Mouse (Mus musculus): ENCODE results near the gene Myh10. TPM values are rescaled to one million over a fixed set of nuclear protein-coding genes. Genes with fewer than 3 reads are reported as not detected.

Myh10 gene
- polyA plus RNA-seq, 1 experiment from 2014 or later: 114 TPM

DNA sequence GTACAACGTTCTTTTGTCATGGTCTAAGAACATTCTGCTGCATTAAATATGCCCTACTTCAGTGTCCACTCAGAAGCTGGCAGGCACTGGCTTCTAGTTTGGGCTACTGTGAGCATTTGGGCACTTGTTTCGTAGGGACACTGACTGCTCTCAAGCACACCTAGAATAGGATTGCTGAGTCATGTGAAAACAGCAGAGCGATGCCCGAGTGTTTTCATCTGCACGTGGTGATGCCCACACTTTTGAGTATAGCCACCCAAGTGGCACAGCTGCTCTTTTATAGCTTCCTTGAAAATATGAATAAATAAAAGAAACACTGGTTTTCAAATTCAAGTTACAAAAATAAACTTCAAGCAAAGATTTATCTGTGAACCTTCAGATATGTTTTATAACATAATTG, 56.8 kb downstream of the Myh10 start:
- Histone ChIP-seq H3K4me1 (ENCODE audit: control insufficient read depth, insufficient read depth, low read length) (no peaks in the 10 kb centered on the region), H3K4me3 (ENCODE audit: low read depth, low read length) (no peak overlapping the region), H3K27ac (ENCODE audit: low read length) (no peak overlapping the region), H3K4me2 (replicated peaks; ENCODE audit: low read depth, low read length) (no peak overlapping the region), H3K9me3 (ENCODE audit: control insufficient read depth, low read depth, low read length) (no peaks in the 10 kb centered on the region), H3K27me3 (ENCODE audit: control insufficient read depth, insufficient read depth, low read length) (no peaks in the 10 kb centered on the region), H3K36me3 (ENCODE audit: control insufficient read depth, insufficient read depth, low read length) (peaks cover 17% of the 10 kb centered on the region), H3K9ac (replicated peaks; ENCODE audit: low read depth, low read length) (no peak overlapping the region)
- WGBS: 82% methylated on average over 5 of the region's 5 CpGs
- no peak for ATAC-seq (ENCODE audit: insufficient number of reproducible peaks, insufficient read depth, low FRiP score, low read depth)

GRCm38 (mm10) chr11:68750206-68750605, 58.8 kb downstream of the Myh10 start:
- Histone ChIP-seq H3K4me2 (replicated peaks; ENCODE audit: low read depth, low read length) (no peak overlapping the region), H3K9me3 (ENCODE audit: control insufficient read depth, low read depth, low read length) (no peaks in the 10 kb centered on the region), H3K27ac (ENCODE audit: low read length) (no peak overlapping the region), H3K27me3 (ENCODE audit: control insufficient read depth, insufficient read depth, low read length) (no peaks in the 10 kb centered on the region), H3K4me1 (ENCODE audit: control insufficient read depth, insufficient read depth, low read length) (no peaks in the 10 kb centered on the region), H3K9ac (replicated peaks; ENCODE audit: low read depth, low read length) (no peak overlapping the region), H3K4me3 (ENCODE audit: low read depth, low read length) (no peak overlapping the region), H3K36me3 (ENCODE audit: control insufficient read depth, insufficient read depth, low read length) (peaks cover 21% of the 10 kb centered on the region)
- no peak for ATAC-seq (ENCODE audit: insufficient number of reproducible peaks, insufficient read depth, low FRiP score, low read depth)
- 89% methylated on average over 2 of the region's 2 CpGs for WGBS

GRCm38 (mm10) chr11:68750938-68751337, 59.6 kb downstream of the Myh10 start:
- peaks cover 19% of the 10 kb centered on the region for H3K36me3 ChIP-seq (ENCODE audit: control insufficient read depth, insufficient read depth, low read length)
- H3K27ac ChIP-seq (ENCODE audit: low read length): no peak overlapping the region
- no peak overlapping the region for H3K9ac ChIP-seq (replicated peaks; ENCODE audit: low read depth, low read length)
- WGBS: 84% methylated on average over 8 of the region's 8 CpGs
- no peaks in the 10 kb centered on the region for H3K4me1 ChIP-seq (ENCODE audit: control insufficient read depth, insufficient read depth, low read length)
- H3K27me3 ChIP-seq (ENCODE audit: control insufficient read depth, insufficient read depth, low read length): no peaks in the 10 kb centered on the region
- H3K4me3 ChIP-seq (ENCODE audit: low read depth, low read length): no peak overlapping the region
- H3K4me2 ChIP-seq (replicated peaks; ENCODE audit: low read depth, low read length): no peak overlapping the region
- H3K9me3 ChIP-seq (ENCODE audit: control insufficient read depth, low read depth, low read length): no peaks in the 10 kb centered on the region
- no peak for ATAC-seq (ENCODE audit: insufficient number of reproducible peaks, insufficient read depth, low FRiP score, low read depth)

- H3K9me3 ChIP-seq (ENCODE audit: control insufficient read depth, low read depth, low read length): no peaks in the 10 kb centered on the region
- no peak overlapping the region for H3K4me3 ChIP-seq (ENCODE audit: low read depth, low read length)
- no peak for ATAC-seq (ENCODE audit: insufficient number of reproducible peaks, insufficient read depth, low FRiP score, low read depth)
- no peaks in the 10 kb centered on the region for H3K27me3 ChIP-seq (ENCODE audit: control insufficient read depth, insufficient read depth, low read length)
- H3K4me1 ChIP-seq (ENCODE audit: control insufficient read depth, insufficient read depth, low read length): no peaks in the 10 kb centered on the region
- no peak overlapping the region for H3K9ac ChIP-seq (replicated peaks; ENCODE audit: low read depth, low read length)
- H3K27ac ChIP-seq (ENCODE audit: low read length): no peak overlapping the region
- 61% methylated on average over 7 of the region's 7 CpGs for WGBS
- H3K4me2 ChIP-seq (replicated peaks; ENCODE audit: low read depth, low read length): no peak overlapping the region
- peaks cover 9% of the 10 kb centered on the region for H3K36me3 ChIP-seq (ENCODE audit: control insufficient read depth, insufficient read depth, low read length)
Observed at GRCm38 (mm10) chr11:68754283-68754682, 62.9 kb downstream of the Myh10 start.

- H3K4me2 ChIP-seq (replicated peaks; ENCODE audit: low read depth, low read length): no peak overlapping the region
- H3K9ac ChIP-seq (replicated peaks; ENCODE audit: low read depth, low read length): no peak overlapping the region
- H3K36me3 ChIP-seq (ENCODE audit: control insufficient read depth, insufficient read depth, low read length): peaks cover 23% of the 10 kb centered on the region
- 87% methylated on average over 11 of the region's 11 CpGs for WGBS
- no peak overlapping the region for H3K4me3 ChIP-seq (ENCODE audit: low read depth, low read length)
- H3K9me3 ChIP-seq (ENCODE audit: control insufficient read depth, low read depth, low read length): no peaks in the 10 kb centered on the region
- no peak overlapping the region for H3K27ac ChIP-seq (ENCODE audit: low read length)
- ATAC-seq (ENCODE audit: insufficient number of reproducible peaks, insufficient read depth, low FRiP score, low read depth): no peak
- no peaks in the 10 kb centered on the region for H3K4me1 ChIP-seq (ENCODE audit: control insufficient read depth, insufficient read depth, low read length)
- H3K27me3 ChIP-seq (ENCODE audit: control insufficient read depth, insufficient read depth, low read length): no peaks in the 10 kb centered on the region
Observed at GRCm38 (mm10) chr11:68756456-68757348, 65.3 kb downstream of the Myh10 start.

DNA sequence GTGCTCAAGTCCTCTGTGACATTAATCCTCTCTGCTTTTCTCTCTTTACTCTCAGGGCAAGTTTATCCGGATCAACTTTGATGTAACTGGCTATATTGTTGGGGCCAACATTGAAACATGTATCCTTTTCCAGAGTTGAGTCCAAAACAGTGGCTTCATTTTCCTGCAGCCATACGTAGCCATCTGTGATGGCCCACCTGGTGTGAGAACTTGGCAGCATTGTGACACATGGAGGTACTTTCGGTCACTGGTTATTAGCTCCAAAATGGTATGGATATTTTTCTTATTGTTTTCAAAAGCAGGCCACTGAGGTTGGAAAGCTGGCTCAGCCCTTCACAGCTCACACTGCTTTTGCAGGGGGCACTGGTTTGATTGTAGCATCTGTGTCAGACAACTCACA, 68.3 kb downstream of the Myh10 start:
- Histone ChIP-seq H3K27ac (ENCODE audit: low read length) (no peak overlapping the region), H3K4me3 (ENCODE audit: low read depth, low read length) (no peak overlapping the region), H3K9me3 (ENCODE audit: control insufficient read depth, low read depth, low read length) (no peaks in the 10 kb centered on the region), H3K9ac (replicated peaks; ENCODE audit: low read depth, low read length) (no peak overlapping the region), H3K4me2 (replicated peaks; ENCODE audit: low read depth, low read length) (no peak overlapping the region), H3K36me3 (ENCODE audit: control insufficient read depth, insufficient read depth, low read length) (peaks cover 48% of the 10 kb centered on the region), H3K4me1 (ENCODE audit: control insufficient read depth, insufficient read depth, low read length) (no peaks in the 10 kb centered on the region), H3K27me3 (ENCODE audit: control insufficient read depth, insufficient read depth, low read length) (no peaks in the 10 kb centered on the region)
- ATAC-seq (ENCODE audit: insufficient number of reproducible peaks, insufficient read depth, low FRiP score, low read depth): no peak
- 95% methylated on average over 3 of the region's 3 CpGs for WGBS

GRCm38 (mm10) chr11:68761155-68761554, 69.8 kb downstream of the Myh10 start:
- no peak overlapping the region for H3K27ac ChIP-seq (ENCODE audit: low read length)
- WGBS: 87% methylated on average over 4 of the region's 4 CpGs
- peaks cover 62% of the 10 kb centered on the region for H3K36me3 ChIP-seq (ENCODE audit: control insufficient read depth, insufficient read depth, low read length)
- no peaks in the 10 kb centered on the region for H3K9me3 ChIP-seq (ENCODE audit: control insufficient read depth, low read depth, low read length)
- no peaks in the 10 kb centered on the region for H3K27me3 ChIP-seq (ENCODE audit: control insufficient read depth, insufficient read depth, low read length)
- H3K9ac ChIP-seq (replicated peaks; ENCODE audit: low read depth, low read length): no peak overlapping the region
- H3K4me1 ChIP-seq (ENCODE audit: control insufficient read depth, insufficient read depth, low read length): no peaks in the 10 kb centered on the region
- H3K4me3 ChIP-seq (ENCODE audit: low read depth, low read length): no peak overlapping the region
- ATAC-seq (ENCODE audit: insufficient number of reproducible peaks, insufficient read depth, low FRiP score, low read depth): no peak
- no peak overlapping the region for H3K4me2 ChIP-seq (replicated peaks; ENCODE audit: low read depth, low read length)

GRCm38 (mm10) chr11:68761664-68762063, 70.3 kb downstream of the Myh10 start:
- H3K4me3 ChIP-seq (ENCODE audit: low read depth, low read length): no peak overlapping the region
- no peaks in the 10 kb centered on the region for H3K4me1 ChIP-seq (ENCODE audit: control insufficient read depth, insufficient read depth, low read length)
- H3K9me3 ChIP-seq (ENCODE audit: control insufficient read depth, low read depth, low read length): no peaks in the 10 kb centered on the region
- 73% methylated on average over 6 of the region's 6 CpGs for WGBS
- no peaks in the 10 kb centered on the region for H3K27me3 ChIP-seq (ENCODE audit: control insufficient read depth, insufficient read depth, low read length)
- no peak for ATAC-seq (ENCODE audit: insufficient number of reproducible peaks, insufficient read depth, low FRiP score, low read depth)
- peaks cover 64% of the 10 kb centered on the region for H3K36me3 ChIP-seq (ENCODE audit: control insufficient read depth, insufficient read depth, low read length)
- no peak overlapping the region for H3K9ac ChIP-seq (replicated peaks; ENCODE audit: low read depth, low read length)
- H3K4me2 ChIP-seq (replicated peaks; ENCODE audit: low read depth, low read length): no peak overlapping the region
- no peak overlapping the region for H3K27ac ChIP-seq (ENCODE audit: low read length)

DNA sequence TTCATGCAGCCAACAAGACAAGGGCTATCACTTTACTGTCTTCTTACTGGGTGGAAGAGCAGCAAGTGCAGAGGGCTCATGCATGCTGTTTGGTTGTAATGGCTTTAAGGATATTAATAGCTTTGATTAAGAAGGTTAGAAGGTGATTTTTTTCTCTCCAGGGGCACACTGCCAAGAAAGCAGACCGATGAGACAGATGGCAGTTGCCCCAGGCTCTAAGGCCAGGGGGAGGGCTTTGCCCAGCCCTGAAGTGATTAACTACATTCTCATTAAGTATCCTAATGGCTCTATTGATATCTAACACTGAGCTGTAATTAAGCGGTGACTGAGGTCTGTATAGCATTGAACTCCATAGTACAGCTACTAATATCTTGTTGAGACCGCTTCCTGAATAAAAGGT, 73.3 kb downstream of the Myh10 start:
- Histone ChIP-seq H3K4me2 (replicated peaks; ENCODE audit: low read depth, low read length) (no peak overlapping the region), H3K4me3 (ENCODE audit: low read depth, low read length) (no peak overlapping the region), H3K9me3 (ENCODE audit: control insufficient read depth, low read depth, low read length) (no peaks in the 10 kb centered on the region), H3K36me3 (ENCODE audit: control insufficient read depth, insufficient read depth, low read length) (peaks cover 86% of the 10 kb centered on the region), H3K4me1 (ENCODE audit: control insufficient read depth, insufficient read depth, low read length) (no peaks in the 10 kb centered on the region), H3K9ac (replicated peaks; ENCODE audit: low read depth, low read length) (no peak overlapping the region), H3K27ac (ENCODE audit: low read length) (no peak overlapping the region), H3K27me3 (ENCODE audit: control insufficient read depth, insufficient read depth, low read length) (no peaks in the 10 kb centered on the region)
- no peak for ATAC-seq (ENCODE audit: insufficient number of reproducible peaks, insufficient read depth, low FRiP score, low read depth)
- 84% methylated on average over 3 of the region's 3 CpGs for WGBS
